Mouse (Mus musculus) limb, embryonic 13.5 days (tissue): ENCODE results near the gene 1700086D15Rik. TPM values are rescaled to one million over a fixed set of nuclear protein-coding genes. Genes with fewer than 3 reads are reported as not detected.
A peak's percentile ranks its signal among the peaks of the same experiment; 100 is the strongest.

Source experiments
- ATAC-seq: fragments of 200-750 bp; cut with Nextera tagmentation; 2 replicates; pipeline ENCODE4 v1.8.0; 2017; ENCODE audit warnings: low read depth, moderate number of reproducible peaks, moderate TSS enrichment; ENCODE audit not compliant: low FRiP score
- H3K27ac ChIP-seq: fragments of 300-500 bp; sonication (generic); 2 replicates; pipeline ENCODE4 v1.5.1; 2015; ENCODE audit warnings: inconsistent platforms, mild to moderate bottlenecking, moderate library complexity
- H3K27me3 ChIP-seq: fragments of 300-500 bp; sonication (generic); 2 replicates; pipeline ENCODE4 v1.6.1; 2015; ENCODE audit warnings: mild to moderate bottlenecking, inconsistent platforms
- H3K36me3 ChIP-seq: fragments of 300-500 bp; sonication (generic); 2 replicates; pipeline ENCODE4 v1.6.1; 2015; ENCODE audit warnings: inconsistent platforms, mild to moderate bottlenecking, moderate library complexity
- H3K4me1 ChIP-seq: fragments of 300-500 bp; sonication (generic); 2 replicates; pipeline ENCODE4 v1.6.1; 2015; ENCODE audit warnings: inconsistent platforms
- H3K4me2 ChIP-seq: fragments of 300-500 bp; sonication (generic); replicated peaks from 2 replicates; pipeline ENCODE4 v1.6.1; 2015; ENCODE audit warnings: inconsistent platforms, mild to moderate bottlenecking, moderate library complexity
- H3K4me3 ChIP-seq: fragments of 300-500 bp; sonication (generic); 2 replicates; pipeline ENCODE4 v1.5.1; 2015; ENCODE audit warnings: moderate library complexity, mild to moderate bottlenecking, inconsistent platforms
- H3K9ac ChIP-seq: fragments of 300-500 bp; sonication (generic); 2 replicates; pipeline ENCODE4 v1.6.1; 2015; ENCODE audit warnings: mild to moderate bottlenecking, inconsistent platforms
- H3K9me3 ChIP-seq: fragments of 300-500 bp; sonication (generic); 2 replicates; pipeline ENCODE4 v1.6.1; 2016; ENCODE audit warnings: inconsistent platforms
- WGBS: fragments of 180-500 bp; shearing (Covaris S2); methylation state at CpG from one replicate; pipeline ENCODE4 v1.1.7; 2015; 5-methylcytosine and 5-hydroxymethylcytosine counted together
- polyA plus RNA-seq: library from polyadenylated mRNA; unstranded; fragments of >200 nt; fragmentation: Nextera tagmentation; extraction: Ambion mirVana; gene quantifications from 2 replicates; pipeline ENCODE4 v1.2.1, GENCODE M21; 2015

The 1700086D15Rik gene
- polyA plus RNA-seq, 1 experiment from 2014 or later, result 0.13 TPM

DNA sequence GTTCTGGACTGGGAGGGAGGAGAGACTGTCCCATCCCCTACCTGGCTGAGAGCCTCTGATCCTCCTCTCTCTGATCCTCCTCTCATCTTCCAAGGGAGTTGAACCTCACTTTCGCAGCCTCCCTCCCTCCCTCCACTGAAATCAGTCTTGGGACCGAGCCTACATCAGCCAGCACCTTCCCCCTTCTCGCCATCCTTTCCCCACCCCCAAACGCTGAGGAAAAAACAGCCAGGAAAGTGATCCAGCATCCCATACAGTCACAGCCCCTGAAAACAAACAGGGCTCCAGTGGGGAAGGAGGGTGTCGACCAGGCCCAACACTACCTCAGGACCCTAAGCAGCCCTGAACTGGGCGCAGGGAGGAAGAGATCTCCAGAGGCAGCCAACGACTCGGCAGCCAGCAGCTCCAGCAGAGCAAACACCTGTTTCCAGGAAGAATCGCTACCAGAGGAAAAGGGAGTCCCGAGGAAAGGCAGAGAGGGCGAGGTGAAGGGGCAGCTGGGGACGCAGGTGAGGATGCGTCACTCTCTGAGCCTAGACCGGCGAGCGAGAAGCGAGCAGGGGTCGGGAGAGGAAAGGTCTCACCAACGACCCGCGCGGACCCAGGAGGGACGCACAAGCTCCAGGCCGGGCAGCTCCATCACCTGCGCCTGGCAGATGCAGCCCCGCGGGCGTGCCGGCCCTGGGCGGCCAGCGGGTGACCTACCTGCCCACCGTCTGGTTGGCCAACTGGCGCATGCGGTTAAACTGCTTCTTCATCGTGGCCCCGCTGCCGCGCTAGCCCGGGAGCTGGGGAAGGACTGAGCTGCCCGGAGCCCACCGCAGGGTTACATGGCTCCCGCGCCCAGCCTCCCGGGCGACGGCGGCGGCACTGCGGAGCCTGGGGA lies 2.4 kb upstream of the 1700086D15Rik start:
- peak; percentile 82 for ATAC-seq
- Histone ChIP-seq H3K36me3 (no peaks in the 10 kb centered on the region), H3K9me3 (no peaks in the 10 kb centered on the region), H3K27me3 (peaks cover 33% of the 10 kb centered on the region), H3K9ac (peak overlapping the region; percentile 87), H3K4me3 (peak overlapping the region; percentile 85), H3K27ac (no peak overlapping the region), H3K4me2 (peak overlapping the region; percentile 97), H3K4me1 (peaks cover 16% of the 10 kb centered on the region)
- WGBS, result under 1% methylated on average over 49 of the region's 49 CpGs

GRCm38 (mm10) chr11:65160991-65161880 lies 1.5 kb upstream of the 1700086D15Rik start:
- peak overlapping the region; percentile 85 for H3K4me3 ChIP-seq
- H3K36me3 ChIP-seq, result no peaks in the 10 kb centered on the region
- H3K4me2 ChIP-seq, result peak overlapping the region; percentile 97
- H3K9me3 ChIP-seq, result no peaks in the 10 kb centered on the region
- H3K4me1 ChIP-seq, result peaks cover 16% of the 10 kb centered on the region
- 53% methylated on average over 7 of the region's 7 CpGs for WGBS
- peaks cover 25% of the 10 kb centered on the region for H3K27me3 ChIP-seq
- no peak overlapping the region for H3K27ac ChIP-seq
- ATAC-seq, result no peak
- H3K9ac ChIP-seq, result peak overlapping the region; percentile 87; the same call in 1 of the 2 replicates

GRCm38 (mm10) chr11:65158658-65158990 lies 1.1 kb downstream of the 1700086D15Rik start:
- H3K27ac ChIP-seq, result no peak overlapping the region
- no peaks in the 10 kb centered on the region for H3K36me3 ChIP-seq
- H3K9me3 ChIP-seq, result no peaks in the 10 kb centered on the region
- H3K4me2 ChIP-seq, result no peak overlapping the region
- no peak overlapping the region for H3K4me3 ChIP-seq
- no peak overlapping the region for H3K9ac ChIP-seq
- no peak for ATAC-seq
- 89% methylated on average over 5 of the region's 5 CpGs for WGBS
- peaks cover 25% of the 10 kb centered on the region for H3K27me3 ChIP-seq
- H3K4me1 ChIP-seq, result peaks cover 16% of the 10 kb centered on the region

DNA sequence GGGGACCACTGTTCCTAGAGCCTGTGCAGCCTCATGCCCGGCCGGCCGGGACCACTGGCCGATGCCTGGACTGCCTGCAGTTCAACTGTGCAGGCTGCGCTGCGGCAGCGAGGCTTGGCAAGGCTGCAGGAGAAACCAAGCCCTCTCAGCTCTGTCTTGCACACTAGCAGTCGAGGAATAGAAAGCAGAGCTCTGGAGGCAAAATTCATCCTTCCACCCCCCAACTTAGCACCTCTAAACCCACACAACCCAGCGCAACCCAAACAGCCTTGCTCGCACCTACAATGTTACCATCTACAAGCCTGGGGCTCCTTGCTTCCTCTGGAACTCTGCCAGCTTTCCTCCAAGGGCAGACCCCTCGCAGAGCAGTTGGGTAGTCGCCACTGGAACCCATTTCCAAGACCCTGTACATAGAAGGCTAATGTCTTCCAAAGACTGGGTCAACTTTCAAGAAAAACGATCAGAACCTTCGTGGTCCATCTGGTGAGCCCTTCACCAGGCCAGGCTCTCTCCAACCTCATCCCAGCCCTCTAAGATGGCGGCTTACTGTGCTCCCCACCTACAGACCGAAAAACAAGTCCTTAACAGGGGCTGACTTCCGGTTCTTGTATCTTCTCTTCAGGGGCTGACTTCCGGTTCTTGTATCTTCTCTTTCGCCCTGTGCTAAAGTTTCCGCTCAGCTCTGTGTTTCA lies 1.6 kb downstream of the 1700086D15Rik start:
- no peak for ATAC-seq
- H3K4me2 ChIP-seq, result no peak overlapping the region
- no peaks in the 10 kb centered on the region for H3K9me3 ChIP-seq
- no peak overlapping the region for H3K27ac ChIP-seq
- WGBS, result 88% methylated on average over 20 of the region's 20 CpGs
- no peak overlapping the region for H3K4me3 ChIP-seq
- H3K9ac ChIP-seq, result no peak overlapping the region
- H3K36me3 ChIP-seq, result no peaks in the 10 kb centered on the region
- H3K4me1 ChIP-seq, result peaks cover 16% of the 10 kb centered on the region
- peaks cover 21% of the 10 kb centered on the region for H3K27me3 ChIP-seq

DNA sequence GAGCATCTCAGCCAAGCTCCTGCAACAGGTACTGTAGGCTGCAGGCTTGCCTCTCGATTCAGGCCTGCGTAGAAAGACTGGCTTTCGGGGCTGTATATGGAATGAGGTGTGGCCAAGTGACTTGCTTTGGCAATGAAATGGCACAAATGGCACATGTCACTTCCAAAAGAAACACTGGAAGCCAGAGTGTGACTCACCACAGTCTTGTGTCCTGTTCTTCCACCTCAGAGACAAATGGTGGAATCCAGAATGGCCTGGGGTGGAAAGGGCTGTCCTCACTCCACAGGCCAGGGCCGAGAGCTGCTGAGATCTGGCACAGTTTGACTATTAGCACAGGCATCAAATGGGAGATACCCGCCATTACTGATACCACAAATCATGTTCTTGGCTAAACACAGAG lies 6.7 kb downstream of the 1700086D15Rik start:
- WGBS, result 71% methylated on average over 5 of the region's 5 CpGs
- no peak overlapping the region for H3K9ac ChIP-seq

DNA sequence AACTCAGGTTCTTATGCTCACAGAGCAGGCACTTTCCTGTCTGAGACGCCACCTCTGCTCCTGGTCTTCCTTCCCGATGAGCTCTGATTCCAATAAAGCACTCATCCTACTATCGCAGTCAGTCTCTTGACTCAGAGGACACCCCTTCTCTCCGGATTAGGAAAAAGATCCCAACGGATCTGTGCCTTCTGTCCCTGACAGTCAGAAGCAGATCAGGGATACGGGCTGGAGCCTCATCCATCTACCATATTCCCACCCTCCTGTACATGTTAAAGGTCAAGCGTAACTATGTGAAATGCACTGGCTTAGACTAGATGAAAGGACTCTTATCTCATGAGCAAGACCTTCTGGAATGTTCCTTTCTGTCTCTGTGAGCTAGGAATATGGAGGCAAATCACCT lies 11.2 kb downstream of the 1700086D15Rik start:
- Histone ChIP-seq H3K4me1 (no peaks in the 10 kb centered on the region), H3K27me3 (no peaks in the 10 kb centered on the region), H3K27ac (no peak overlapping the region), H3K9me3 (no peaks in the 10 kb centered on the region), H3K4me2 (no peak overlapping the region), H3K36me3 (no peaks in the 10 kb centered on the region), H3K9ac (no peak overlapping the region), H3K4me3 (no peak overlapping the region)
- ATAC-seq, result no peak
- 84% methylated on average over 7 of the region's 7 CpGs for whole genome bisulfite sequencing

More for the DNA sequence above, 6.7 kb downstream of the 1700086D15Rik start:
- H3K27ac ChIP-seq, result no peak overlapping the region
- H3K9me3 ChIP-seq, result no peaks in the 10 kb centered on the region
- H3K4me2 ChIP-seq, result no peak overlapping the region
- no peaks in the 10 kb centered on the region for H3K27me3 ChIP-seq
- no peak overlapping the region for H3K4me3 ChIP-seq
- ATAC-seq, result no peak
- no peaks in the 10 kb centered on the region for H3K36me3 ChIP-seq
- H3K4me1 ChIP-seq, result peaks cover 3% of the 10 kb centered on the region; the same call in 1 of the 2 replicates

- H3K4me1 ChIP-seq, result no peaks in the 10 kb centered on the region
- no peak overlapping the region for H3K4me2 ChIP-seq
- no peaks in the 10 kb centered on the region for H3K27me3 ChIP-seq
- H3K36me3 ChIP-seq, result no peaks in the 10 kb centered on the region
- H3K9ac ChIP-seq, result no peak overlapping the region
- H3K4me3 ChIP-seq, result no peak overlapping the region
- no peak for ATAC-seq
- 72% methylated on average over 4 of the region's 4 CpGs for WGBS
- H3K27ac ChIP-seq, result no peak overlapping the region
- H3K9me3 ChIP-seq, result no peaks in the 10 kb centered on the region
Measured at GRCm38 (mm10) chr11:65142838-65143417, 16.8 kb downstream of the 1700086D15Rik start.

- Histone ChIP-seq H3K9me3 (no peaks in the 10 kb centered on the region), H3K4me1 (no peaks in the 10 kb centered on the region), H3K9ac (no peak overlapping the region), H3K27ac (no peak overlapping the region), H3K4me2 (no peak overlapping the region), H3K27me3 (no peaks in the 10 kb centered on the region), H3K4me3 (no peak overlapping the region), H3K36me3 (no peaks in the 10 kb centered on the region)
- whole genome bisulfite sequencing, result 88% methylated on average over 3 of the region's 3 CpGs
- ATAC-seq, result no peak
Measured at GRCm38 (mm10) chr11:65139030-65139429, 20.7 kb downstream of the 1700086D15Rik start.

DNA sequence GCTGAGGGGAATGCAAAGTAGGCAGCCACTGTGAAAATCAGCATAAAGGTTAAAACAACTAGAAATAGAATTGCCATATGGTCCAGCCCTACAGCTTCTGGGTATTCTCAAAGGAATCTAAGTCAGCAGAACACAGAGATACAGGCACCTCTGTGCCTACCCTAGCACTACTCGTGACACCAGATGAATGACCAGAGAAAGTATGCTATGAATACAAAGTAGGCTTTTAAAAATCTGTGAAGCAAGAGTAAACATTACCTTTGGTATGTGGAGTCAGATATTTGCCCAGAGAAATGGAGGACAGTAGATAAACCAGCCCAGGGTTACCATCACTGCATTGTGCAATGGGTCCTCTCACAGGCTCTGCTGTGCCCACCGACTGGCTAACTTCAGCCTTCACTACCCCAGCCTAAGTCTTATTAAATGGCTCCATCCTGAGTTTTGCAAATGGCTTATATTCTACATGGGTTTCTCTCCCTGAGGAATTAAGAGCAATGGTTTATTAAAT lies 22.5 kb downstream of the 1700086D15Rik start:
- no peaks in the 10 kb centered on the region for H3K4me1 ChIP-seq
- H3K9ac ChIP-seq, result no peak overlapping the region
- no peaks in the 10 kb centered on the region for H3K36me3 ChIP-seq
- no peak for ATAC-seq
- WGBS, result 87% methylated on average over 2 of the region's 2 CpGs
- H3K27me3 ChIP-seq, result no peaks in the 10 kb centered on the region
- H3K4me3 ChIP-seq, result no peak overlapping the region
- no peak overlapping the region for H3K4me2 ChIP-seq
- H3K27ac ChIP-seq, result no peak overlapping the region
- H3K9me3 ChIP-seq, result no peaks in the 10 kb centered on the region

DNA sequence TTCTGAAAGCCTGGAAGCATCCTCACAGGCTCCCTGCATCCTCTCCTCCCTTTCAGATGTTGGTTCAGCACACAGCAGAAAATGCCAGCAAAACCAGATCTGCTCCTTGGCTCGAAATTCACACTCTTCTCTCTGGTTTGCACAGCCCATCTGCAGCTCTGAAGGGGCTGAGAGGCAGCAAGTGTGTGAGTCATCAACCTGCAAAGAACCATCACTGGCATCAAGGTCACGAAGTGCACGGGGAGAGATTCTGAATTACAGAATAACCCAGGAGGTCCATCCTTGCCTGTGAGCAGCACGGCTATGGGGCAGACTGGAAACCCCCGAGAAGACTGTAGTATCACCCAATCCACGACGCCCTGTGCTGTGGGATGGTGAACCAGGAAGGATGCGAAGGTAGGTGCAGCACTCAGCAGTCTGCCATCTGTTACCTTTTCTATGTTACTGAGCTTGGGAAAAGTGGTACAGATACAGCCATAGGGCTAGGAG lies 24.4 kb downstream of the 1700086D15Rik start:
- 85% methylated on average over 8 of the region's 8 CpGs for WGBS

DNA sequence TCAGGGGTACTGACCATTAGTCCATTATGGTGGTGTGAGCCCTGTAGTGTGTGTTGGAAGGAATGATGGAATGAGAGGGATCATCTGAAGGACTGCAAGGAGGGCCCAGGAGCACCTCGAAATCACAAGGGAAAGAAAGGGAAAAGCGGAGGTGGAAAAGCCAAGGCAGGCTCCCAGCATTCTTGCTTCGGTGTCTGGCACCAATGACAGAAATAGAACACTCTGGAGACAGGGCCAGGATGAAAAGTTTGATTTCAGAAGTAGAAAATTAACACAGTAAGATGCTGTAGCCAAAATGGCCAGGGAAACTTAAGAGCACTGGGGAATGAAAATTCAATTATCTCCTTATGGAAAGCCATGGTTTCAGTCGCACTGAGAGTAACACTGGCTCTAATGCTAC lies 26.0 kb downstream of the 1700086D15Rik start:
- H3K9ac ChIP-seq, result no peak overlapping the region
- no peak overlapping the region for H3K4me3 ChIP-seq
- ATAC-seq, result no peak
- no peaks in the 10 kb centered on the region for H3K4me1 ChIP-seq
- no peak overlapping the region for H3K27ac ChIP-seq
- 89% methylated on average over 4 of the region's 4 CpGs for WGBS
- H3K9me3 ChIP-seq, result no peaks in the 10 kb centered on the region
- H3K27me3 ChIP-seq, result no peaks in the 10 kb centered on the region
- no peak overlapping the region for H3K4me2 ChIP-seq
- H3K36me3 ChIP-seq, result no peaks in the 10 kb centered on the region

More for the DNA sequence above, 24.4 kb downstream of the 1700086D15Rik start:
- Histone ChIP-seq H3K9me3 (no peaks in the 10 kb centered on the region), H3K4me3 (no peak overlapping the region), H3K27ac (no peak overlapping the region), H3K4me2 (no peak overlapping the region), H3K9ac (no peak overlapping the region), H3K4me1 (no peaks in the 10 kb centered on the region), H3K27me3 (no peaks in the 10 kb centered on the region), H3K36me3 (no peaks in the 10 kb centered on the region)
- ATAC-seq, result no peak
